In genomic region chr2:114918420-114919332, GRCm38 (mm10) we compare ENCODE assay signal across 10 mouse cellular contexts.
DNase-seq lines count a peak whose midpoint lies in the region; ATAC-seq and TF ChIP-seq lines count a peak whose summit lies in the region.
"Had no signal": no experiment of that assay in that cellular context is flagged by ENCODE, and none has a peak within 500 bp of the region (broad histone marks: within the 10 kb centered on the region; RNA-seq: fewer than 3 reads in every experiment).

No protein-coding gene starts in this region.

- H3K4me1 ChIP-seq in kidney, postnatal 0 days (replicated peaks; ENCODE audit: insufficient read depth, low read length): no peaks in the 10 kb centered on the region
- 0 out of 2 replicates have a peak, but pooled peaks cover 10% of the 10 kb centered on the region for H3K4me1 ChIP-seq in forebrain, embryonic 13.5 days
- no peaks in the 10 kb centered on the region for H3K4me1 ChIP-seq in lung, postnatal 0 days (ENCODE audit: insufficient read depth, low read depth, low read length)
- H3K4me1 ChIP-seq: intestine, embryonic 15.5 days had no signal

- DNase-seq in kidney, postnatal 0 days (ENCODE audit: low spot score): peak; percentile 58
- DNase-seq in kidney, postnatal 4 days: no peak
- DNase-seq in ZHBTc4 (ENCODE audit: low read depth, low spot score): peak; percentile 2
- DNase-seq in layer of hippocampus, postnatal 14 days (ENCODE audit: low spot score in 2 of 2): peak; percentile 30 to 46
- DNase-seq in lung, postnatal 10 days: no peak
- no peak for DNase-seq in T-cell, adult 2 months (ENCODE audit: low spot score)
- DNase-seq in lung, postnatal 0 days (ENCODE audit: low spot score): no peak

- H3K27ac ChIP-seq in kidney, postnatal 0 days: no peak overlapping the region
- H3K27ac ChIP-seq in forebrain, embryonic 13.5 days: peak overlapping the region; percentile 40
- H3K27ac ChIP-seq in lung, postnatal 0 days (ENCODE audit: low read length): no peak overlapping the region
- H3K27ac ChIP-seq: intestine, embryonic 15.5 days had no signal

- H3K9ac ChIP-seq in kidney, postnatal 0 days (ENCODE audit: low read depth, low read length): no peak overlapping the region
- no peak overlapping the region for H3K9ac ChIP-seq in forebrain, embryonic 13.5 days
- H3K9ac ChIP-seq in lung, postnatal 0 days (replicated peaks; ENCODE audit: low read depth): no peak overlapping the region
- H3K9ac ChIP-seq: intestine, embryonic 15.5 days had no signal

- no peaks in the 10 kb centered on the region for H3K27me3 ChIP-seq in kidney, postnatal 0 days (ENCODE audit: insufficient read depth, low read length)
- H3K27me3 ChIP-seq in forebrain, embryonic 13.5 days: no peaks in the 10 kb centered on the region
- H3K27me3 ChIP-seq in lung, postnatal 0 days (replicated peaks; ENCODE audit: insufficient read depth, low read length): no peaks in the 10 kb centered on the region
- H3K27me3 ChIP-seq: intestine, embryonic 15.5 days had no signal

- TF ChIP-seq CTCF in kidney, postnatal 0 days (IDR thresholded peaks at IDR 0.05; ENCODE audit: low read depth): no peak
- no peak for TF ChIP-seq CTCF in lung, postnatal 0 days (IDR thresholded peaks at IDR 0.05)

- H3K36me3 ChIP-seq in kidney, postnatal 0 days (ENCODE audit: insufficient read depth, low read length): no peaks in the 10 kb centered on the region
- H3K36me3 ChIP-seq in forebrain, embryonic 13.5 days (ENCODE audit: poor library complexity, severe bottlenecking): no peaks in the 10 kb centered on the region
- no peaks in the 10 kb centered on the region for H3K36me3 ChIP-seq in lung, postnatal 0 days (ENCODE audit: insufficient read depth, low read length)
- H3K36me3 ChIP-seq: intestine, embryonic 15.5 days had no signal

- no peak overlapping the region for H3K4me2 ChIP-seq in kidney, postnatal 0 days (ENCODE audit: low read length)
- H3K4me2 ChIP-seq in forebrain, embryonic 13.5 days: 0 out of 2 replicates have a peak overlapping the region, but pooled peaks have one; percentile 0
- no peak overlapping the region for H3K4me2 ChIP-seq in lung, postnatal 0 days (replicated peaks; ENCODE audit: low read depth, low read length)
- H3K4me2 ChIP-seq: intestine, embryonic 15.5 days had no signal

- no peaks in the 10 kb centered on the region for H3K9me3 ChIP-seq in kidney, postnatal 0 days (replicated peaks; ENCODE audit: low read length)
- no peaks in the 10 kb centered on the region for H3K9me3 ChIP-seq in forebrain, embryonic 13.5 days (replicated peaks)
- H3K9me3 ChIP-seq in lung, postnatal 0 days (ENCODE audit: low read length): no peaks in the 10 kb centered on the region
- H3K9me3 ChIP-seq: intestine, embryonic 15.5 days had no signal

- no peak for TF ChIP-seq EP300 in lung, postnatal 0 days (IDR thresholded peaks at IDR 0.05)

- no peak overlapping the region for H3K4me3 ChIP-seq in kidney, postnatal 0 days (replicated peaks; ENCODE audit: low read depth, low read length)
- H3K4me3 ChIP-seq in forebrain, embryonic 13.5 days: no peak overlapping the region
- no peak overlapping the region for H3K4me3 ChIP-seq in lung, postnatal 0 days (ENCODE audit: low read depth, low read length)
- H3K4me3 ChIP-seq: erythroblast, embryonic 14.5 days; intestine, embryonic 15.5 days had no signal

- no peak; the same call in 1 of the 2 replicates for ATAC-seq in kidney, postnatal 0 days (replicated peaks; ENCODE audit: low FRiP score, low read depth)
- ATAC-seq in forebrain, embryonic 13.5 days: peak; percentile 91
- ATAC-seq in lung, postnatal 0 days: no peak
- ATAC-seq: intestine, embryonic 15.5 days had no signal

- 54% methylated on average over 16 of the region's 16 CpGs for WGBS in kidney, postnatal 0 days
- WGBS in forebrain, embryonic 13.5 days: 51% methylated on average over 16 of the region's 16 CpGs
- 79% methylated on average over 16 of the region's 16 CpGs for WGBS in lung, postnatal 0 days

Comparison
In these comparisons a context has a peak if more than half of its experiments do, and no peak if none do; other contexts are left out.
1. DNase-seq: peak in kidney, postnatal 0 days (single experiment), ZHBTc4 (single experiment) and layer of hippocampus, postnatal 14 days (2 of 2); none in kidney, postnatal 4 days (0 of 2), lung, postnatal 10 days (single experiment), T-cell, adult 2 months (single experiment) and lung, postnatal 0 days (single experiment).